Comparison of ENCODE assay signal across 25 mouse cellular contexts in genomic region chr5:150178194-150178801, GRCm38 (mm10). TPM values are rescaled to one million over a fixed set of nuclear protein-coding genes. Genes with fewer than 3 reads are reported as not detected.
DNase-seq lines count a peak whose midpoint lies in the region; ATAC-seq lines count a peak whose summit lies in the region.
"Had no signal": no experiment of that assay in that cellular context is flagged by ENCODE, and none has a peak within 500 bp of the region (broad histone marks: within the 10 kb centered on the region; RNA-seq: fewer than 3 reads in every experiment).

No protein-coding gene starts in this region.

- ATAC-seq in liver, embryonic 13.5 days (ENCODE audit: low read depth), result peak; percentile 35
- no peak for ATAC-seq in liver, embryonic 11.5 days (replicated peaks; ENCODE audit: low FRiP score)
- ATAC-seq in megakaryocyte-erythroid progenitor cell, adult 5-6 weeks (replicated peaks; ENCODE audit: low FRiP score, low TSS enrichment, poor library complexity, severe bottlenecking), result peak; percentile 85
- ATAC-seq in forebrain, embryonic 12.5 days (ENCODE audit: low FRiP score), result no peak
- ATAC-seq: hindbrain, postnatal 0 days; midbrain, embryonic 15.5 days had no signal

- no peak for DNase-seq in liver, embryonic 13.5 days
- DNase-seq in liver, embryonic 11.5 days (ENCODE audit: low spot score), result no peak
- peak; percentile 12 for DNase-seq in thymus, postnatal 0 days (ENCODE audit: low spot score)
- no peak for DNase-seq in thymus, postnatal 25 days
- no peak for DNase-seq in left cerebral cortex, adult 9 months (ENCODE audit: low spot score in 2 of 2)
- DNase-seq in adrenal gland, postnatal 10 days, result no peak
- DNase-seq: cerebellum, adult 8-10 months; gastrocnemius, adult 2 months; heart, adult 18-20 months; kidney, adult 18-20 months; kidney, postnatal 14 days; layer of hippocampus, postnatal 36 days; lung, embryonic 14.5 days; retina, postnatal 1 day; right cerebral cortex, postnatal 4 days; thymus, adult 18-20 months had no signal

- H3K27ac ChIP-seq in liver, embryonic 13.5 days, result no peak overlapping the region
- H3K27ac ChIP-seq in liver, embryonic 11.5 days (ENCODE audit: low read depth, low read length), result no peak overlapping the region
- no peak overlapping the region for H3K27ac ChIP-seq in forebrain, embryonic 12.5 days
- H3K27ac ChIP-seq: embryonic facial prominence, embryonic 12.5 days; gastrocnemius, adult 2 months; heart, embryonic 15.5 days; hindbrain, embryonic 10.5 days; hindbrain, postnatal 0 days; layer of hippocampus, adult 2 months; macrophage; midbrain, embryonic 15.5 days had no signal

- peaks cover 29% of the 10 kb centered on the region for H3K4me1 ChIP-seq in liver, embryonic 13.5 days (replicated peaks)
- 0 out of 2 replicates have a peak, but pooled peaks cover 8% of the 10 kb centered on the region for H3K4me1 ChIP-seq in liver, embryonic 11.5 days (replicated peaks; ENCODE audit: control insufficient read depth, insufficient read depth, low read length)
- H3K4me1 ChIP-seq in forebrain, embryonic 12.5 days, result no peaks in the 10 kb centered on the region
- H3K4me1 ChIP-seq: embryonic facial prominence, embryonic 12.5 days; hindbrain, embryonic 10.5 days; midbrain, embryonic 15.5 days had no signal

- H3K9ac ChIP-seq in liver, embryonic 13.5 days, result no peak overlapping the region
- H3K9ac ChIP-seq in liver, embryonic 11.5 days (ENCODE audit: low read depth, low read length), result no peak overlapping the region
- no peak overlapping the region for H3K9ac ChIP-seq in forebrain, embryonic 12.5 days
- H3K9ac ChIP-seq: embryonic facial prominence, embryonic 12.5 days; heart, embryonic 15.5 days; lung, embryonic 14.5 days; midbrain, embryonic 15.5 days had no signal

- WGBS in liver, embryonic 13.5 days (ENCODE audit: insufficient replicate concordance), result 48% methylated on average over 2 of the region's 2 CpGs
- 55% methylated on average over 1 of the region's 2 CpGs for WGBS in liver, embryonic 11.5 days
- 94% methylated on average over 1 of the region's 2 CpGs for WGBS in forebrain, embryonic 12.5 days

- no peak overlapping the region for H3K4me3 ChIP-seq in liver, embryonic 13.5 days (replicated peaks)
- no peak overlapping the region for H3K4me3 ChIP-seq in liver, embryonic 11.5 days (ENCODE audit: low read depth, low read length)
- no peak overlapping the region for H3K4me3 ChIP-seq in forebrain, embryonic 12.5 days (replicated peaks)
- H3K4me3 ChIP-seq: embryonic facial prominence, embryonic 12.5 days; gastrocnemius, adult 2 months; heart, embryonic 15.5 days; hindbrain, embryonic 10.5 days; layer of hippocampus, adult 2 months; midbrain, embryonic 15.5 days had no signal

- H3K4me2 ChIP-seq in liver, embryonic 13.5 days, result no peak overlapping the region
- H3K4me2 ChIP-seq in liver, embryonic 11.5 days, result no peak overlapping the region
- no peak overlapping the region for H3K4me2 ChIP-seq in forebrain, embryonic 12.5 days
- H3K4me2 ChIP-seq: embryonic facial prominence, embryonic 12.5 days; heart, embryonic 15.5 days; lung, embryonic 14.5 days; midbrain, embryonic 15.5 days had no signal

- H3K27me3 ChIP-seq in liver, embryonic 13.5 days, result no peaks in the 10 kb centered on the region
- H3K27me3 ChIP-seq in liver, embryonic 11.5 days (replicated peaks; ENCODE audit: control insufficient read depth, insufficient read depth, low read length), result no peaks in the 10 kb centered on the region
- no peaks in the 10 kb centered on the region for H3K27me3 ChIP-seq in forebrain, embryonic 12.5 days
- H3K27me3 ChIP-seq: embryonic facial prominence, embryonic 12.5 days; heart, embryonic 15.5 days; midbrain, embryonic 15.5 days had no signal

- H3K36me3 ChIP-seq in liver, embryonic 13.5 days, result no peaks in the 10 kb centered on the region
- H3K36me3 ChIP-seq in liver, embryonic 11.5 days (ENCODE audit: control insufficient read depth, insufficient read depth, low read length), result no peaks in the 10 kb centered on the region
- H3K36me3 ChIP-seq in forebrain, embryonic 12.5 days (replicated peaks), result no peaks in the 10 kb centered on the region
- H3K36me3 ChIP-seq: embryonic facial prominence, embryonic 12.5 days; heart, embryonic 15.5 days; hindbrain, embryonic 10.5 days; midbrain, embryonic 15.5 days had no signal

- H3K9me3 ChIP-seq in liver, embryonic 13.5 days (replicated peaks), result peaks cover 3% of the 10 kb centered on the region; the same call in 1 of the 2 replicates
- no peaks in the 10 kb centered on the region for H3K9me3 ChIP-seq in liver, embryonic 11.5 days (ENCODE audit: control insufficient read depth, low read length)
- H3K9me3 ChIP-seq in forebrain, embryonic 12.5 days, result peaks cover 3% of the 10 kb centered on the region; the same call in 1 of the 2 replicates
- H3K9me3 ChIP-seq: midbrain, embryonic 15.5 days had no signal

RNA-seq across cellular contexts. Expression of gene Fry, which starts 59.9 kb away (rescaled TPM):
- polyA plus RNA-seq in liver, embryonic 13.5 days (2015; fragmentation: Nextera tagmentation; extraction: Ambion mirVana), result 2.4 TPM in 2 replicates
- polyA plus RNA-seq in liver, embryonic 11.5 days (2014; fragmentation: Nextera tagmentation; extraction: Ambion mirVana), result 3.5 and 5.5 TPM in 2 replicates
- polyA plus RNA-seq in thymus, postnatal 0 days (2015; fragmentation: Nextera tagmentation; extraction: Ambion mirVana), result 3.6 and 5.3 TPM in 2 replicates
- total RNA-seq in megakaryocyte-erythroid progenitor cell, adult 5-6 weeks (2014; fragmentation: Nextera tagmentation), result 12.9 and 17.8 TPM in 2 replicates
- total RNA-seq in megakaryocyte-erythroid progenitor cell, adult 5-6 weeks (2017), result 8.3 and 10.4 TPM in 2 replicates
- polyA plus RNA-seq in forebrain, embryonic 12.5 days (2016; fragmentation: Nextera tagmentation; extraction: Ambion mirVana), result 15.2 and 18.2 TPM in 2 replicates
- total RNA-seq in adrenal gland, postnatal 10 days (2021), result 10 to 100 TPM; 36.2 to 46.9 TPM

Comparison
In these comparisons a context has a peak if more than half of its experiments do, and no peak if none do; other contexts are left out.
1. ATAC-seq: peak in liver, embryonic 13.5 days (single experiment) and megakaryocyte-erythroid progenitor cell, adult 5-6 weeks (single experiment); none in liver, embryonic 11.5 days (single experiment) and forebrain, embryonic 12.5 days (single experiment).